Mouse (Mus musculus): ENCODE data around the gene Pdcd4.
A peak's percentile ranks its signal among the peaks of the same experiment; 100 is the strongest.
"Not testable (repeated sequence)": the region's sequence is repeated elsewhere in the genome, so short reads cannot be mapped to it uniquely, and the experiment has no call there.

The Pdcd4 gene

GRCm38 (mm10) chr19:53901931-53902738, 10.1 kb downstream of the Pdcd4 start:
- DNase-seq (ENCODE audit: low spot score), result no peak

- DNase-seq (ENCODE audit: low spot score), result peak; percentile 97
Observed at GRCm38 (mm10) chr19:53902739-53903487, 10.9 kb downstream of the Pdcd4 start.

- DNase-seq (ENCODE audit: low spot score), result peak; percentile 64
Observed at GRCm38 (mm10) chr19:53903507-53904321, 11.7 kb downstream of the Pdcd4 start.

- no peak for DNase-seq (ENCODE audit: low spot score)
Observed at GRCm38 (mm10) chr19:53904833-53905480, 12.9 kb downstream of the Pdcd4 start.

GRCm38 (mm10) chr19:53906033-53906702, 14.1 kb downstream of the Pdcd4 start:
- DNase-seq (ENCODE audit: low spot score), result no peak

GRCm38 (mm10) chr19:53906703-53907070, 14.7 kb downstream of the Pdcd4 start:
- DNase-seq (ENCODE audit: low spot score), result not testable (repeated sequence)

- DNase-seq (ENCODE audit: low spot score), result no peak
Observed at GRCm38 (mm10) chr19:53914950-53915349, 22.9 kb downstream of the Pdcd4 start.

GRCm38 (mm10) chr19:53919541-53919940, 27.5 kb downstream of the Pdcd4 start:
- no peak for DNase-seq (ENCODE audit: low spot score)

- not testable (repeated sequence) for DNase-seq (ENCODE audit: low spot score)
Observed at GRCm38 (mm10) chr19:53921996-53922395, 30.0 kb downstream of the Pdcd4 start.

- no peak for DNase-seq (ENCODE audit: low spot score)
Observed at GRCm38 (mm10) chr19:53925338-53925751, 33.3 kb downstream of the Pdcd4 start.

- no peak for DNase-seq (ENCODE audit: low spot score)
Observed at GRCm38 (mm10) chr19:53926705-53927104, 34.7 kb downstream of the Pdcd4 start.

GRCm38 (mm10) chr19:53929218-53929617, 37.2 kb downstream of the Pdcd4 start:
- no peak for DNase-seq (ENCODE audit: low spot score)

- no peak for DNase-seq (ENCODE audit: low spot score)
Observed at GRCm38 (mm10) chr19:53933050-53933449, 41.0 kb downstream of the Pdcd4 start.

- no peak for DNase-seq (ENCODE audit: low spot score)
Observed at GRCm38 (mm10) chr19:53934046-53934445, 42.0 kb downstream of the Pdcd4 start.

GRCm38 (mm10) chr19:53939467-53939866, 47.4 kb downstream of the Pdcd4 start:
- DNase-seq (ENCODE audit: low spot score), result no peak

GRCm38 (mm10) chr19:53941139-53941538, 49.1 kb downstream of the Pdcd4 start:
- no peak for DNase-seq (ENCODE audit: low spot score)

- no peak for DNase-seq (ENCODE audit: low spot score)
Observed at GRCm38 (mm10) chr19:53942342-53942741, 50.3 kb downstream of the Pdcd4 start.

- peak; percentile 99 for DNase-seq (ENCODE audit: low spot score)
Observed at GRCm38 (mm10) chr19:53943802-53944785, 52.1 kb downstream of the Pdcd4 start, which contains the start of the genes Shoc2 and Bbip1. Shoc2 (plus strand) TSS chr19:53944306. Bbip1 (minus strand) TSS chr19:53944627.

GRCm38 (mm10) chr19:53944786-53945169, 52.7 kb downstream of the Pdcd4 start:
- no peak for DNase-seq (ENCODE audit: low spot score)
